Mouse (Mus musculus) stomach, postnatal 0 days (tissue): ENCODE results near the gene Ssc5d.

Experiments used
- CTCF ChIP-seq: IDR thresholded peaks from 2 replicates; pipeline ENCODE4 v1.5.1; 2016; ENCODE audit warnings: antibody characterized with exemption, low read depth, mild to moderate bottlenecking, moderate library complexity
- EP300 ChIP-seq: optimal IDR thresholded peaks from 2 replicates; pipeline ENCODE3; 2016; ENCODE audit warnings: antibody characterized with exemption

DNA sequence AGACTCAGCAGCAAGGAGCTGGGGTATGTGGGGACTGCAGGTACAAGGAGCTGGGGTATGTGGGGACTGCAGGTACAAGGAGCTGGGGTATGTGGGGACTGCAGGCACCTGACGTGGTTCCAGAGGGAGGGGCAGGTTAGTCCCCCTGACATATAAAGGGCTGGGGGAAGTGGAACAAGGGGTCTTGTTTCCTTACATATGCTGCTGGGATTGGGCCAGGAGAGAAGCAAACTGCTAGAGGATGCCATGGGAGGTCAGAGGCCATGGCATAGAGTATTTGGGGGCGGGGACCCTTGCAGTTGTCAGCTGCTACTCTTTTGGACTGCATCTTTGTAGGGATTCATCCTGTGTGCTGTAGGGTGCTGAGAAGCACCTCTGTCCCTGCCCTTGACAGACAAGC is 8.1 kb upstream of the Ssc5d start:
- TF ChIP-seq EP300 (no peak), CTCF (no peak)
